Mouse (Mus musculus): ENCODE data around the gene Zc3h4. TPM values are rescaled to one million over a fixed set of nuclear protein-coding genes. Genes with fewer than 3 reads are reported as not detected.

Zc3h4 gene
- polyA plus RNA-seq, 1 experiment, result 47.2 TPM

DNA sequence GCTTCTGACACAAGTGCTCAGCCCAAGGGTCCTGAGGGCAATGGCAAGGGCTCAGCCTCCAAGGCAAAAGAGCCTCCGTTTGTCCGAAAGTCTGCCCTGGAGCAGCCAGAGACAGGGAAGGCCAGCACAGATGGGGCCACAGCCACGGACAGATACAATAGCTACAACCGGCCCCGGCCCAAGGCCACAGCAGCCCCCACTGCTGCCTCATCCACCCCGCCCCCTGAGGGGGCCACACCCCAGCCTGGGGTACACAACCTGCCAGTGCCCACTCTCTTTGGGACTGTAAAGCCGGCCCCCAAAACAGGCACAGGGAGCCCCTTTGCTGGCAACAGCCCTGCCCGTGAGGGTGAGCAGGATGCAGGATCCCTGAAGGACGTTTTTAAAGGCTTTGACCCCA lies 34.4 kb downstream of the Zc3h4 start:
- 92% methylated on average over 9 of the region's 9 CpGs for WGBS
- peaks cover 45% of the 10 kb centered on the region for H3K36me3 ChIP-seq (ENCODE audit: control insufficient read depth, insufficient read depth, low read length)
- no peak overlapping the region for H3K27ac ChIP-seq (ENCODE audit: insufficient read depth, low read length)
- H3K27me3 ChIP-seq (ENCODE audit: control insufficient read depth, insufficient read depth, low read length), result no peaks in the 10 kb centered on the region
- DNase-seq (ENCODE audit: low read depth in 1 of 2, low spot score in 2 of 2), result no peak
- no peaks in the 10 kb centered on the region for H3K4me1 ChIP-seq (ENCODE audit: control insufficient read depth, insufficient read depth, insufficient read length)
- H3K4me3 ChIP-seq (ENCODE audit: extremely low read depth, insufficient read depth, insufficient read length), result no peak overlapping the region
- no peak for TF ChIP-seq POLR2A (IDR thresholded peaks at IDR 0.05; ENCODE audit: low read depth, low read length)
- no peak for TF ChIP-seq CTCF (IDR thresholded peaks at IDR 0.05; ENCODE audit: extremely low read depth, insufficient read depth, insufficient read length, insufficient replicate concordance)

DNA sequence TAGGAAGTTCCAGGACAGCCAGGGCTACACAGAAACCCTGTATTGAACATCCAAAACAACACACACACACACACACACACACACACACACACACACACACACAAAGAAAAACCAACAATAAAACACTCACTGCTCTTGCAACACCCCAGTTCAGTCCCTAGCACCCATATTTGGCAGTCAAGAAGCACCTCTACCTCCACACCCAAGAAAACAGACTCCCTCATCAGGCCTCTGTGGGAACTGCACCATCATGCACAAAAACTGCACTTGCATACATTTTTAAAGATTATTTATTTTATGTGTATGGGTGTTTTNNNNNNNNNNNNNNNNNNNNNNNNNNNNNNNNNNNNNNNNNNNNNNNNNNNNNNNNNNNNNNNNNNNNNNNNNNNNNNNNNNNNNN lies 40.5 kb downstream of the Zc3h4 start:
- H3K36me3 ChIP-seq (ENCODE audit: control insufficient read depth, insufficient read depth, low read length), result peaks cover under 1% of the 10 kb centered on the region; the same call in 1 of the 2 replicates
- no peaks in the 10 kb centered on the region for H3K27me3 ChIP-seq (ENCODE audit: control insufficient read depth, insufficient read depth, low read length)
- DNase-seq (ENCODE audit: low read depth in 1 of 2, low spot score in 2 of 2), result no peak
- H3K4me1 ChIP-seq (ENCODE audit: control insufficient read depth, insufficient read depth, insufficient read length), result no peaks in the 10 kb centered on the region
- H3K4me3 ChIP-seq (ENCODE audit: extremely low read depth, insufficient read depth, insufficient read length), result no peak overlapping the region
- H3K27ac ChIP-seq (ENCODE audit: insufficient read depth, low read length), result no peak overlapping the region
- TF ChIP-seq CTCF (IDR thresholded peaks at IDR 0.05; ENCODE audit: extremely low read depth, insufficient read depth, insufficient read length, insufficient replicate concordance), result peak; percentile 7; the same call in 1 of the 2 replicates
- no peak for TF ChIP-seq POLR2A (IDR thresholded peaks at IDR 0.05; ENCODE audit: low read depth, low read length)

DNA sequence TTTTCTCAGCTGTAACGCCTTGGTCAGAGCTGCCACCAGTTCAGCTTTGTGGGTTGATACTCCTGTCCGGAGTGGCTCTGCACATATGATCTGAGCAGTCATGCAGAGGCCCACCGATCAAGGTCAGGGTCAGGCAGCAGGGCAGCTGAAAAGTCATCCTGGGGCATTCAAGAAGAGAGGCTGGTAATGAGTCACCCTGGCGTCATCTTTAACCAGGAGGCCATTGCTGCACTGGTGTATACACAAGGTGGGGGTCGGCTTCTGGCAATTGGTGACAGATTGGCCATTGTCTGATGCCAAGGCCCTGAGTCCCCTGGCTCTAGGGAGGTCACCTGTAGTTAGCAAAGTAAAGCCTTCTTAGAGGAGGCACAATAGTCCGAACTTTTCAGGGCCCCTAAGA lies 50.9 kb downstream of the Zc3h4 start:
- Histone ChIP-seq H3K27me3 (ENCODE audit: control insufficient read depth, insufficient read depth, low read length) (no peaks in the 10 kb centered on the region), H3K4me1 (ENCODE audit: control insufficient read depth, insufficient read depth, insufficient read length) (peaks cover 4% of the 10 kb centered on the region; the same call in 1 of the 2 replicates), H3K4me3 (ENCODE audit: extremely low read depth, insufficient read depth, insufficient read length) (no peak overlapping the region), H3K36me3 (ENCODE audit: control insufficient read depth, insufficient read depth, low read length) (peaks cover 13% of the 10 kb centered on the region), H3K27ac (ENCODE audit: insufficient read depth, low read length) (no peak overlapping the region)
- 91% methylated on average over 6 of the region's 6 CpGs for WGBS
- TF ChIP-seq CTCF (IDR thresholded peaks at IDR 0.05; ENCODE audit: extremely low read depth, insufficient read depth, insufficient read length, insufficient replicate concordance) (no peak), POLR2A (IDR thresholded peaks at IDR 0.05; ENCODE audit: low read depth, low read length) (no peak)
- DNase-seq (ENCODE audit: low read depth in 1 of 2, low spot score in 2 of 2), result no peak

DNA sequence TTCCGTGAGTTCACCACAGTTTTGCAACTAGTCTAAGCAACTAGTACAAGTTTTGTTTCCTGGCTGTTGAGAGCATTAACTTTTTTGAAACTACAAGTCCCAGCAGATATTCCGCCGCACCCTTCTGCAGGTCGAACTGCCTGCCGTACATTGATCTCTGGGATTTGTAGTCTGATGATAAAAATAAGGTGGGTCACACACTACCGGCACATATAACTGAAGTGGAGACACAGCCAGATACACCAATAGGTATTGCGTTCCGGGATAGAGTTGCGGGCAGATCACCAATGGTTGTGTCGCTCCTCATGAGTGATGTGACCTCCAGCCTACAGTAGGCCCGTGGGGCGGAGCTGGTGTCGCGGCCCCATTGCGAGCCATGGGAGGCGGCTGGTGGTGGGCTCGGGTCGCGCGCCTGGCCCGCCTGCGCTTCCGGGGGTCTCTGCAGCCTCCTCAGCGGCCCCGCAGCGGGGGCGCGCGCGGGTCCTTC lies 51.9 kb downstream of the Zc3h4 start, which contains the start of gene Tmem160:
Tmem160 (plus strand) TSS at position 193 of the 487 bp plus-strand sequence.
- TF ChIP-seq CTCF (IDR thresholded peaks at IDR 0.05; ENCODE audit: extremely low read depth, insufficient read depth, insufficient read length, insufficient replicate concordance) (no peak), POLR2A (IDR thresholded peaks at IDR 0.05; ENCODE audit: low read depth, low read length) (no peak)
- peaks cover 16% of the 10 kb centered on the region for H3K36me3 ChIP-seq (ENCODE audit: control insufficient read depth, insufficient read depth, low read length)
- peaks cover 4% of the 10 kb centered on the region; the same call in 1 of the 2 replicates for H3K4me1 ChIP-seq (ENCODE audit: control insufficient read depth, insufficient read depth, insufficient read length)
- DNase-seq (ENCODE audit: low read depth in 1 of 2, low spot score in 2 of 2), result peak; percentile 88 to 93
- H3K27ac ChIP-seq (ENCODE audit: insufficient read depth, low read length), result peak within 1 kb of the TSS; percentile 58; the same call in 1 of the 2 replicates
- peak within 1 kb of the TSS; percentile 86 for H3K4me3 ChIP-seq (ENCODE audit: extremely low read depth, insufficient read depth, insufficient read length)
- 1% methylated on average over 30 of the region's 30 CpGs for WGBS
- no peaks in the 10 kb centered on the region for H3K27me3 ChIP-seq (ENCODE audit: control insufficient read depth, insufficient read depth, low read length)

DNA sequence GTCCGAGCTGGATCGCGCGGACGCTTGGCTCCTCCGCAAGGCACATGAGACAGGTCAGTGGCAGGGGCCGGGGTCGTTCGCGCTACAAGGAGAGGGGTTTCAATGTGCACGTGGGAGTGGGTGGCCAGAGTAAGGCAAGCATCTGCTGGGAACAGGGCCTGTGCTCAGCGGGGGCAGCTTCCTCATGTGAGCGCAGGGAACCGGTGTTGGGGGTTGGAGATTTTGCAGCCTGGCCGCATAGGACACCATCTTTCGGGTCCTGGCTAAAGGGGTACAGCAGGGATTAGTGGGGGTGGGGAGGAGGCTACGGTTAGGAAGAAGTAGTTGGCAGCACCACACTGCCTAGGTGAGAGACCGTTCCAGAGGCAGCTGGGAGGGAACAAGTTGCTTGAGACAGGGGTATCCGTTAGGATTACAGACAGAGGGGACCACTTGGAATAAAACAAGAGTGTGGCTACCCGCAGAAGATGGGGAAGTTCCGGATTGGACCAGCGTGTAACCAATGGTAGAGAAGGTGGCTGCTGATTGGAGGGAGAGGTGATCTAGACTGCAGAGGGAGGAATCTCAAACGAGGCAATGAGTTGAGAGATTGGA lies 52.5 kb downstream of the Zc3h4 start:
- Histone ChIP-seq H3K36me3 (ENCODE audit: control insufficient read depth, insufficient read depth, low read length) (peaks cover 16% of the 10 kb centered on the region), H3K4me1 (ENCODE audit: control insufficient read depth, insufficient read depth, insufficient read length) (peaks cover 4% of the 10 kb centered on the region; the same call in 1 of the 2 replicates), H3K4me3 (ENCODE audit: extremely low read depth, insufficient read depth, insufficient read length) (peak overlapping the region; percentile 86), H3K27ac (ENCODE audit: insufficient read depth, low read length) (peak overlapping the region; percentile 58; the same call in 1 of the 2 replicates), H3K27me3 (ENCODE audit: control insufficient read depth, insufficient read depth, low read length) (no peaks in the 10 kb centered on the region)
- no peak for TF ChIP-seq POLR2A (IDR thresholded peaks at IDR 0.05; ENCODE audit: low read depth, low read length)
- TF ChIP-seq CTCF (IDR thresholded peaks at IDR 0.05; ENCODE audit: extremely low read depth, insufficient read depth, insufficient read length, insufficient replicate concordance), result no peak
- 1% methylated on average over 23 of the region's 23 CpGs for WGBS
- DNase-seq (ENCODE audit: low read depth in 1 of 2, low spot score in 2 of 2), result peak in 1 of 2 experiments; percentile 21

DNA sequence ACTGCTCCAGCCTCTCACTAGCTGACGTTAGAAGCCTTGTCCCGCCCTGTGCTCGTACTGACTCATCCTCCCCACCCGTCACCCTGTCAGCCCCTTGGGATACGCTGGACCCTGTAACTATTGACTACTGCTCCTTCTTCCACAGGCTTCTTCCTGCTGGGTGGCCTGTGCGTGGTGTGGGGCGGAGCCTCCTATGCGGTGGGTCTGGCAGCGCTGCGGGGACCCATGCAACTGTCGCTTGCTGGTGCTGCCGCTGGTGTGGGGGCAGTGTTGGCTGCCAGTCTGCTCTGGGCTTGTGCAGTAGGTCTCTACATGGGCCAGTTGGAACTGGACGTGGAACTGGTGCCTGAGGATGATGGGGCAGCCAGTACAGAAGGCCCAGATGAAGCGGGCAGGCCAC lies 54.3 kb downstream of the Zc3h4 start:
- no peaks in the 10 kb centered on the region for H3K27me3 ChIP-seq (ENCODE audit: control insufficient read depth, insufficient read depth, low read length)
- H3K4me3 ChIP-seq (ENCODE audit: extremely low read depth, insufficient read depth, insufficient read length), result no peak overlapping the region
- peaks cover 16% of the 10 kb centered on the region for H3K36me3 ChIP-seq (ENCODE audit: control insufficient read depth, insufficient read depth, low read length)
- 94% methylated on average over 14 of the region's 14 CpGs for WGBS
- H3K27ac ChIP-seq (ENCODE audit: insufficient read depth, low read length), result no peak overlapping the region
- H3K4me1 ChIP-seq (ENCODE audit: control insufficient read depth, insufficient read depth, insufficient read length), result peaks cover 4% of the 10 kb centered on the region; the same call in 1 of the 2 replicates
- no peak for DNase-seq (ENCODE audit: low read depth in 1 of 2, low spot score in 2 of 2)
- no peak for TF ChIP-seq POLR2A (IDR thresholded peaks at IDR 0.05; ENCODE audit: low read depth, low read length)
- TF ChIP-seq CTCF (IDR thresholded peaks at IDR 0.05; ENCODE audit: extremely low read depth, insufficient read depth, insufficient read length, insufficient replicate concordance), result no peak

DNA sequence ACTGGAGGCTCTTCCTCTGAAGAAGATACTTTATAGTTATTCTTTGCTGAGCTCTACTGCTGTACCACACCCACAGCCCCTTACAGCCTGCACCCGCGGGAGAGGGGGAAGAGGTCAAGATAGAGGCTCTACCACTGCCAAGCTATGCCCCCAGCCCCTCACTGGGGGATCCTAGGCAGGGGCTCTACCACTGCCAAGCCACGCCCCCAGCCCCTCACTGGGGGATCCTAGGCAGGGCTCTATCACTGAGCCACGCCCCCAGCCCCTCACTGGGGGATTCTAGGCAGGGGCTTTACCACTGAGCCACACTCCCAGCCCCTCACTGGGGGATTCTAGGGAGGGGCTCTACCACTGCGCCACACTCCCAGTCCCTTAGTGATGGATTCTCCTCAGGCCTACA lies 55.6 kb downstream of the Zc3h4 start:
- peaks cover 4% of the 10 kb centered on the region; the same call in 1 of the 2 replicates for H3K4me1 ChIP-seq (ENCODE audit: control insufficient read depth, insufficient read depth, insufficient read length)
- TF ChIP-seq CTCF (IDR thresholded peaks at IDR 0.05; ENCODE audit: extremely low read depth, insufficient read depth, insufficient read length, insufficient replicate concordance), result no peak
- TF ChIP-seq POLR2A (IDR thresholded peaks at IDR 0.05; ENCODE audit: low read depth, low read length), result no peak
- peaks cover 16% of the 10 kb centered on the region for H3K36me3 ChIP-seq (ENCODE audit: control insufficient read depth, insufficient read depth, low read length)
- 87% methylated on average over 5 of the region's 5 CpGs for WGBS
- DNase-seq (ENCODE audit: low read depth in 1 of 2, low spot score in 2 of 2), result no peak
- H3K27ac ChIP-seq (ENCODE audit: insufficient read depth, low read length), result no peak overlapping the region
- H3K4me3 ChIP-seq (ENCODE audit: extremely low read depth, insufficient read depth, insufficient read length), result no peak overlapping the region
- H3K27me3 ChIP-seq (ENCODE audit: control insufficient read depth, insufficient read depth, low read length), result no peaks in the 10 kb centered on the region
